Mouse (Mus musculus) midbrain, embryonic 15.5 days (tissue): ENCODE data around the gene Cyth3. TPM values are rescaled to one million over a fixed set of nuclear protein-coding genes. Genes with fewer than 3 reads are reported as not detected.

Experiments used
- ATAC-seq: fragments of 200-750 bp; cut with Nextera tagmentation; replicated peaks from 2 replicates; pipeline ENCODE4 v1.8.0; 2017; ENCODE audit warnings: moderate TSS enrichment
- H3K27ac ChIP-seq: fragments of 300-500 bp; sonication (generic); 2 replicates; pipeline ENCODE4 v1.5.1; 2015; ENCODE audit warnings: mild to moderate bottlenecking, inconsistent platforms
- H3K27me3 ChIP-seq: fragments of 300-500 bp; sonication (generic); replicated peaks from 2 replicates; pipeline ENCODE4 v1.6.1; 2015; ENCODE audit warnings: inconsistent platforms
- H3K36me3 ChIP-seq: fragments of 300-500 bp; sonication (generic); replicated peaks from 2 replicates; pipeline ENCODE4 v1.6.1; 2015; ENCODE audit warnings: inconsistent platforms
- H3K4me1 ChIP-seq: fragments of 300-500 bp; sonication (generic); 2 replicates; pipeline ENCODE4 v1.6.1; 2015; ENCODE audit warnings: inconsistent platforms
- H3K4me2 ChIP-seq: fragments of 300-500 bp; sonication (generic); 2 replicates; pipeline ENCODE4 v1.6.1; 2015; ENCODE audit warnings: inconsistent platforms, mild to moderate bottlenecking, moderate library complexity
- H3K4me3 ChIP-seq: fragments of 300-500 bp; sonication (generic); 2 replicates; pipeline ENCODE4 v1.5.1; 2015; ENCODE audit warnings: mild to moderate bottlenecking, inconsistent platforms
- H3K9ac ChIP-seq: fragments of 300-500 bp; sonication (generic); 2 replicates; pipeline ENCODE4 v1.6.1; 2015; ENCODE audit warnings: mild to moderate bottlenecking, inconsistent platforms
- H3K9me3 ChIP-seq: fragments of 300-500 bp; sonication (generic); 2 replicates; pipeline ENCODE4 v1.6.1; 2016; ENCODE audit warnings: inconsistent platforms
- WGBS: fragments of 180-500 bp; shearing (Covaris S2); methylation state at CpG from one replicate; pipeline ENCODE4 v1.1.7; 2015; ENCODE audit warnings: mixed read lengths; 5-methylcytosine and 5-hydroxymethylcytosine counted together
- polyA plus RNA-seq: library from polyadenylated mRNA; unstranded; fragments of >200 nt; fragmentation: Nextera tagmentation; extraction: Ambion mirVana; gene quantifications from 2 replicates; pipeline ENCODE4 v1.2.1, GENCODE M21; 2015

Gene Cyth3
- polyA plus RNA-seq, 1 experiment from 2014 or later: 39.1 TPM

- WGBS: 90% methylated on average over 7 of the region's 7 CpGs
- no peak for ATAC-seq
- Histone ChIP-seq H3K4me1 (peaks cover under 1% of the 10 kb centered on the region), H3K4me2 (no peak overlapping the region), H3K27ac (no peak overlapping the region), H3K9ac (no peak overlapping the region), H3K36me3 (no peaks in the 10 kb centered on the region), H3K27me3 (no peaks in the 10 kb centered on the region), H3K9me3 (no peaks in the 10 kb centered on the region), H3K4me3 (no peak overlapping the region)
Measured at GRCm38 (mm10) chr5:143639810-143640209, 17.6 kb downstream of the Cyth3 start.

- Histone ChIP-seq H3K4me3 (no peak overlapping the region), H3K27me3 (no peaks in the 10 kb centered on the region), H3K27ac (no peak overlapping the region), H3K4me2 (no peak overlapping the region), H3K9me3 (no peaks in the 10 kb centered on the region), H3K36me3 (no peaks in the 10 kb centered on the region), H3K9ac (no peak overlapping the region), H3K4me1 (no peaks in the 10 kb centered on the region)
- WGBS: 77% methylated on average over 3 of the region's 3 CpGs
- no peak for ATAC-seq
Measured at GRCm38 (mm10) chr5:143641503-143641902, 19.3 kb downstream of the Cyth3 start.

GRCm38 (mm10) chr5:143642262-143642831, 20.1 kb downstream of the Cyth3 start:
- no peak for ATAC-seq
- H3K27ac ChIP-seq: no peak overlapping the region
- H3K9ac ChIP-seq: no peak overlapping the region
- H3K4me2 ChIP-seq: no peak overlapping the region
- H3K36me3 ChIP-seq: no peaks in the 10 kb centered on the region
- WGBS: 48% methylated on average over 4 of the region's 4 CpGs
- no peaks in the 10 kb centered on the region for H3K27me3 ChIP-seq
- no peaks in the 10 kb centered on the region for H3K9me3 ChIP-seq
- no peak overlapping the region for H3K4me3 ChIP-seq
- no peaks in the 10 kb centered on the region for H3K4me1 ChIP-seq

GRCm38 (mm10) chr5:143645976-143646375, 23.7 kb downstream of the Cyth3 start:
- no peak overlapping the region for H3K9ac ChIP-seq
- H3K27ac ChIP-seq: no peak overlapping the region
- WGBS: 79% methylated on average over 5 of the region's 5 CpGs
- no peak overlapping the region for H3K4me2 ChIP-seq
- no peaks in the 10 kb centered on the region for H3K4me1 ChIP-seq
- no peak for ATAC-seq
- H3K36me3 ChIP-seq: no peaks in the 10 kb centered on the region
- no peak overlapping the region for H3K4me3 ChIP-seq
- no peaks in the 10 kb centered on the region for H3K27me3 ChIP-seq
- H3K9me3 ChIP-seq: no peaks in the 10 kb centered on the region

- H3K27me3 ChIP-seq: no peaks in the 10 kb centered on the region
- WGBS: 88% methylated on average over 2 of the region's 2 CpGs
- H3K9me3 ChIP-seq: no peaks in the 10 kb centered on the region
- H3K4me1 ChIP-seq: no peaks in the 10 kb centered on the region
- no peak overlapping the region for H3K27ac ChIP-seq
- H3K9ac ChIP-seq: no peak overlapping the region
- H3K36me3 ChIP-seq: no peaks in the 10 kb centered on the region
- no peak for ATAC-seq
- no peak overlapping the region for H3K4me3 ChIP-seq
- H3K4me2 ChIP-seq: no peak overlapping the region
Measured at GRCm38 (mm10) chr5:143647412-143647811, 25.2 kb downstream of the Cyth3 start.

- Histone ChIP-seq H3K27ac (no peak overlapping the region), H3K9ac (no peak overlapping the region), H3K27me3 (no peaks in the 10 kb centered on the region), H3K4me2 (no peak overlapping the region), H3K9me3 (no peaks in the 10 kb centered on the region), H3K4me3 (no peak overlapping the region), H3K4me1 (no peaks in the 10 kb centered on the region), H3K36me3 (no peaks in the 10 kb centered on the region)
- no peak for ATAC-seq
- 62% methylated on average over 2 of the region's 2 CpGs for WGBS
Measured at GRCm38 (mm10) chr5:143648058-143648457, 25.8 kb downstream of the Cyth3 start.

- Histone ChIP-seq H3K27ac (no peak overlapping the region), H3K4me2 (no peak overlapping the region), H3K4me3 (no peak overlapping the region), H3K4me1 (no peaks in the 10 kb centered on the region), H3K9me3 (no peaks in the 10 kb centered on the region), H3K36me3 (no peaks in the 10 kb centered on the region), H3K9ac (no peak overlapping the region), H3K27me3 (no peaks in the 10 kb centered on the region)
- no peak for ATAC-seq
- WGBS: 93% methylated on average over 6 of the region's 6 CpGs
Measured at GRCm38 (mm10) chr5:143649168-143649567, 26.9 kb downstream of the Cyth3 start.

- Histone ChIP-seq H3K4me2 (no peak overlapping the region), H3K36me3 (no peaks in the 10 kb centered on the region), H3K27ac (no peak overlapping the region), H3K4me3 (no peak overlapping the region), H3K9ac (no peak overlapping the region), H3K4me1 (peaks cover 2% of the 10 kb centered on the region; the same call in 1 of the 2 replicates), H3K9me3 (no peaks in the 10 kb centered on the region), H3K27me3 (no peaks in the 10 kb centered on the region)
- ATAC-seq: no peak
- WGBS: 78% methylated on average over 8 of the region's 8 CpGs
Measured at GRCm38 (mm10) chr5:143651855-143652631, 29.8 kb downstream of the Cyth3 start.

GRCm38 (mm10) chr5:143653497-143653896, 31.2 kb downstream of the Cyth3 start:
- H3K9ac ChIP-seq: no peak overlapping the region
- no peaks in the 10 kb centered on the region for H3K9me3 ChIP-seq
- ATAC-seq: no peak
- H3K27me3 ChIP-seq: no peaks in the 10 kb centered on the region
- no peaks in the 10 kb centered on the region for H3K36me3 ChIP-seq
- H3K4me2 ChIP-seq: no peak overlapping the region
- 98% methylated on average over 5 of the region's 5 CpGs for WGBS
- H3K27ac ChIP-seq: no peak overlapping the region
- peaks cover 2% of the 10 kb centered on the region; the same call in 1 of the 2 replicates for H3K4me1 ChIP-seq
- H3K4me3 ChIP-seq: no peak overlapping the region

- no peak overlapping the region for H3K9ac ChIP-seq
- no peak for ATAC-seq
- no peak overlapping the region for H3K4me3 ChIP-seq
- no peak overlapping the region for H3K4me2 ChIP-seq
- no peaks in the 10 kb centered on the region for H3K27me3 ChIP-seq
- no peaks in the 10 kb centered on the region for H3K9me3 ChIP-seq
- H3K4me1 ChIP-seq: peaks cover 2% of the 10 kb centered on the region; the same call in 1 of the 2 replicates
- 0 out of 2 replicates have a peak overlapping the region, but pooled peaks have one; percentile 9 for H3K27ac ChIP-seq
- 26% methylated on average over 7 of the region's 7 CpGs for WGBS
- no peaks in the 10 kb centered on the region for H3K36me3 ChIP-seq
Measured at GRCm38 (mm10) chr5:143654670-143655510, 32.6 kb downstream of the Cyth3 start.

GRCm38 (mm10) chr5:143655511-143655943, 33.3 kb downstream of the Cyth3 start:
- ATAC-seq: no peak
- Histone ChIP-seq H3K36me3 (no peaks in the 10 kb centered on the region), H3K9me3 (no peaks in the 10 kb centered on the region), H3K9ac (no peak overlapping the region), H3K4me2 (no peak overlapping the region), H3K4me3 (no peak overlapping the region), H3K27me3 (no peaks in the 10 kb centered on the region), H3K4me1 (peaks cover 2% of the 10 kb centered on the region; the same call in 1 of the 2 replicates), H3K27ac (no peak overlapping the region)
- 57% methylated on average over 4 of the region's 4 CpGs for WGBS

GRCm38 (mm10) chr5:143656708-143657245, 34.5 kb downstream of the Cyth3 start:
- Histone ChIP-seq H3K27me3 (no peaks in the 10 kb centered on the region), H3K36me3 (no peaks in the 10 kb centered on the region), H3K27ac (no peak overlapping the region), H3K9me3 (no peaks in the 10 kb centered on the region), H3K4me2 (no peak overlapping the region), H3K4me1 (peaks cover 2% of the 10 kb centered on the region; the same call in 1 of the 2 replicates), H3K4me3 (no peak overlapping the region), H3K9ac (no peak overlapping the region)
- ATAC-seq: no peak
- 90% methylated on average over 2 of the region's 2 CpGs for WGBS
